Mouse (Mus musculus): ENCODE measurements around the gene Uap1. TPM values are rescaled to one million over a fixed set of nuclear protein-coding genes. Genes with fewer than 3 reads are reported as not detected.
"Not testable (repeated sequence)": the region's sequence is repeated elsewhere in the genome, so short reads cannot be mapped to it uniquely, and the experiment has no call there.

Uap1 gene
- total RNA-seq, 2 experiments from 2014 or later: 43.4 to 49.7 TPM

- no peak for DNase-seq (ENCODE audit: low spot score)
Observed at GRCm38 (mm10) chr1:170113616-170114015, 61.1 kb downstream of the Uap1 start.

DNA sequence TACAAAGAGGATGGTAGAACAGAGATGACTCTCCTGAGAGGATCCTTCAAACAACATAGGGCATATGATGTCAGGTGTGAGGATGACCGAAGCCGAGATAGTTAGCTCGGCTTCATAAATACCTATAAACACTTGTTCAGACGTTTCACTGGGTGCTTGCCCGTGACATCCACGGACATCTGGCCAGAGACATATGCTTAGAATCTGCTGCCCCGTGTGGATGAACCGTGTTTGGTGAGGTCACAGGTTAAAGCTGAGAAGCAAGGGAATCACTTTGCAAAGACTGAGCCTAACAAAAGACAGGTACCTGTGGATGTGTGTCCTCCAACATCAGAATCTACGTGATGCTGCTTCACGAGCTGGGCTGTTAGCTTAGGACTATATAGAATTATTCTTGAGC is 62.5 kb downstream of the Uap1 start:
- DNase-seq (ENCODE audit: low spot score): no peak

DNA sequence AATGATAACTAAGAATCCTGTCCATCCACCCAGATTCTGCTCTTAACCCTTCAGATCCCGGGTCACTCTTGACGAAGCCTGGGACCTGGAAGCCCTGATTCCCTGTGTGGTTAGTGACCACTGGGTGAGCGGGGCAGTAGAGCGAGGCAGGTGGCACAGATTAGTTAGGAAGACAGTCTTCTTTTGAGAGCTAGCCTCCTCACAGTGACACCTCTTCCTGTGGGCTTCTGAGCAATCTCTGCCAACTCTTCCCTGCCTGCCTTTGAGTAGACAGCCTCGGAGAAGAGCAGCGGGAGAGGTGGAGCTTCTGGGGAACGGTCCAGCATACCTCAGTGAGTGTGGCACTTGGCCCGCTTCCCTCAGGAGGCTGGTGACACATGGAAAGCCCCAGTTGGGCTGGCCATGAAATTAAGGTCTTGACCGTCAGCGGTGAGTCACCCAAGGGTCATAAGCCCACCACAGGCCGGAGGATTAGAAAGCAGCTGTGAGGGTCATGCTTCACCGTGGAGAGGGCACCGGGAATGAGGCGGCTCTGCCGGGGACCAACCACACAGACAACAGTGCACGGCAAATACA is 63.0 kb downstream of the Uap1 start:
- DNase-seq (ENCODE audit: low spot score): peak; percentile 8

GRCm38 (mm10) chr1:170110516-170111332 is 64.0 kb downstream of the Uap1 start, which contains the start of gene Ddr2:
Gene Ddr2, minus strand, starts transcription at chr1:170110762.
- peak; percentile 78 for DNase-seq (ENCODE audit: low spot score)

- peak; percentile 32 for DNase-seq (ENCODE audit: low spot score)
Observed at GRCm38 (mm10) chr1:170109776-170110515, 64.8 kb downstream of the Uap1 start.

- not testable (repeated sequence) for DNase-seq (ENCODE audit: low spot score)
Observed at GRCm38 (mm10) chr1:170102814-170103213, 71.9 kb downstream of the Uap1 start.

Other genes with a start within 250 kb of the Uap1 start
- not detected for gene Ccdc190, start 246.3 kb downstream of the Uap1 start, total RNA-seq (2021)
- 10 to 100 TPM; 11.1 to 15.4 TPM for gene Hsd17b7, start 205.7 kb downstream of the Uap1 start, total RNA-seq (2021)
- 10 to 100 TPM; 10.1 to 15.8 TPM for gene Ddr2, start 64.2 kb downstream of the Uap1 start, total RNA-seq (2021)
- gene Uhmk1, start 40.4 kb upstream of the Uap1 start, total RNA-seq (2021): 10 to 100 TPM; 11.7 to 15.6 TPM
- not detected for gene Sh2d1b2, start 57.8 kb upstream of the Uap1 start, total RNA-seq (2021)
- not detected for gene Sh2d1b1, start 102.4 kb upstream of the Uap1 start, total RNA-seq (2021)
- under 1 TPM; 0.39 to 0.76 TPM for gene Gm7694, start 131.4 kb upstream of the Uap1 start, total RNA-seq (2021)
- not detected for gene Spata46, start 133.8 kb upstream of the Uap1 start, total RNA-seq (2021)